Mouse (Mus musculus): ENCODE measurements around the gene Tenm1.

- TF ChIP-seq CTCF (IDR thresholded peaks at IDR 0.05; ENCODE audit: extremely low read depth, insufficient read length, insufficient replicate concordance, low read depth, low read length): no peak
- no peak for TF ChIP-seq POLR2A (IDR thresholded peaks at IDR 0.05; ENCODE audit: low read depth, low read length)
These were observed 109.6 kb downstream of the Tenm1 start for GRCm38 (mm10) chrX:43319351-43319750.

Data from small intestine, adult 2 months (tissue).